Mouse (Mus musculus) heart, embryonic 14.5 days (tissue): ENCODE measurements around the gene Tbc1d5. TPM values are rescaled to one million over a fixed set of nuclear protein-coding genes. Genes with fewer than 3 reads are reported as not detected.

Experiments used
- ATAC-seq: fragments of 200-750 bp; cut with Nextera tagmentation; 2 replicates; pipeline ENCODE4 v1.8.0; 2017; ENCODE audit warnings: low read depth, moderate TSS enrichment; ENCODE audit not compliant: insufficient number of reproducible peaks, insufficient read depth, low FRiP score
- H3K27ac ChIP-seq, 2 experiments: fragments of 200-500 bp in 1 of 2; fragments of 300-500 bp in 1 of 2; sonication (generic) in 1 of 2; replicated peaks in 1 of 2; 2 replicates each; pipeline ENCODE4 v1.5.1; 2012 to 2014; ENCODE audit warnings: low read depth in 2 of 2, low read length in 2 of 2, control low read depth in 1 of 2, mild to moderate bottlenecking in 1 of 2, mixed read lengths in 1 of 2; ENCODE audit not compliant: control insufficient read depth in 1 of 2, insufficient read depth in 1 of 2
- H3K27me3 ChIP-seq: fragments of 300-500 bp; sonication (generic); 2 replicates; pipeline ENCODE4 v1.6.1; 2014; ENCODE audit warnings: mild to moderate bottlenecking, low read length, control low read depth; ENCODE audit not compliant: control insufficient read depth, insufficient read depth
- H3K36me3 ChIP-seq: fragments of 300-500 bp; sonication (generic); 2 replicates; pipeline ENCODE4 v1.6.1; 2014; ENCODE audit warnings: mild to moderate bottlenecking, control low read depth, low read length, mixed read lengths; ENCODE audit not compliant: control insufficient read depth, insufficient read depth
- H3K4me1 ChIP-seq, 2 experiments: fragments of 200-500 bp in 1 of 2; fragments of 300-500 bp in 1 of 2; sonication (generic) in 1 of 2; 2 replicates each; pipeline ENCODE4 v1.6.1; 2012 to 2014; ENCODE audit warnings: low read length in 2 of 2, control low read depth in 1 of 2, mixed read lengths in 1 of 2; ENCODE audit not compliant: control insufficient read depth in 2 of 2, insufficient read depth in 2 of 2
- H3K4me2 ChIP-seq: fragments of 300-500 bp; sonication (generic); 2 replicates; pipeline ENCODE4 v1.6.1; 2014; ENCODE audit warnings: mild to moderate bottlenecking, low read length
- H3K4me3 ChIP-seq, 2 experiments: fragments of 200-500 bp in 1 of 2; fragments of 300-500 bp in 1 of 2; sonication (generic) in 1 of 2; 2 replicates each; pipeline ENCODE4 v1.5.1; 2012 to 2014; ENCODE audit warnings: low read length in 2 of 2, mild to moderate bottlenecking in 2 of 2, control low read depth in 1 of 2, low read depth in 1 of 2, moderate library complexity in 1 of 2; ENCODE audit not compliant: control insufficient read depth in 1 of 2, insufficient read depth in 1 of 2
- H3K9ac ChIP-seq: fragments of 300-500 bp; sonication (generic); 2 replicates; pipeline ENCODE4 v1.6.1; 2014; ENCODE audit warnings: mild to moderate bottlenecking, low read length
- H3K9me3 ChIP-seq: fragments of 300-500 bp; sonication (generic); 2 replicates; pipeline ENCODE4 v1.6.1; 2016; ENCODE audit warnings: low read length, control low read depth; ENCODE audit not compliant: control insufficient read depth
- WGBS: fragments of 180-500 bp; shearing (Covaris S2); extraction: QIAGEN DNeasy Blood & Tissue Kit; methylation state at CpG from one replicate; pipeline ENCODE4 v1.1.7; 2014; 5-methylcytosine and 5-hydroxymethylcytosine counted together
- polyA plus RNA-seq: library from polyadenylated mRNA; unstranded; fragments of >200 nt; fragmentation: Nextera tagmentation; extraction: Ambion mirVana; gene quantifications from 2 replicates; pipeline ENCODE4 v1.2.1, GENCODE M21; 2014

Tbc1d5 gene
- polyA plus RNA-seq, 1 experiment from 2014 or later: 9.6 TPM

DNA sequence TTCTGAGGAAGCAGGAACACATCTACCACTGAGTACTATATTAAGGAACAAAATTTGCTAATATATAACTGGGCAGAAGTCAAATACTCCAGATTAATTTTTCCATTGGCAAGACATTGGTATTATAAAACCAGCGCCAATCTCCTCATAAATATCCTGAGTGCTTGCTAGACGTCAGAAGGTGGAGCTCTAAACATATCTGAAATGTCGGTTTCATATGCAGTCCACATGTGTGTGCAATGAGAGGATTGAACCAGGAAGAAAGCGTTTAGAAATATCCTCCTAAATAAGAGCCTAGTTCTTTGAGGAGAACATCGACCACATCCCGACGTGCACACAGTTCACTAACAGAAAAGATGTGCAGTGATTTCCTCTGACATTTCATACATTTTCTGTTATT lies 305.1 kb downstream of the Tbc1d5 start:
- no peaks in the 10 kb centered on the region for H3K36me3 ChIP-seq
- no peak overlapping the region for H3K4me3 ChIP-seq
- H3K4me2 ChIP-seq: no peak overlapping the region
- no peak for ATAC-seq
- H3K4me1 ChIP-seq: no peaks in the 10 kb centered on the region
- no peaks in the 10 kb centered on the region for H3K9me3 ChIP-seq
- no peak overlapping the region for H3K9ac ChIP-seq
- WGBS: 82% methylated on average over 7 of the region's 7 CpGs
- H3K27ac ChIP-seq: no peak overlapping the region
- H3K27me3 ChIP-seq: no peaks in the 10 kb centered on the region

DNA sequence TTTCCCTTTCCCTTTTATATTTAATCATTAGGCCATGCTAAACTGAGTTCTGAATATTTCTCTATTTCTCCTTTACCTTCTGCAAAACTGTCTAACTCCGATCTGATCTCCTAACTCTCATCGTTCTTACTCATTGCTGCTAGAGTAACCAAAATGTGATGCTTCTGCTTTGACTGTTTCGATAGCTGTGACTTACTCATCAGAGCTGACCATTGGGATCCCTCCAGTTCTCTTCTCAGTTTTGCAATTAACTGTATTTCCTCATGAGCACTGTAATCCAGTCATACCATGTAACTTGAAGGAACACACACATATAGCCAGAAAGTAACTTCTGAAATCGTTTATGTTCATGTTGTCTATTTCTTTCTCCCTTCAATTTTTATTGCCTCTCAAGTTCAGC lies 306.6 kb downstream of the Tbc1d5 start:
- no peak for ATAC-seq
- no peaks in the 10 kb centered on the region for H3K27me3 ChIP-seq
- no peaks in the 10 kb centered on the region for H3K36me3 ChIP-seq
- no peaks in the 10 kb centered on the region for H3K4me1 ChIP-seq
- H3K9me3 ChIP-seq: no peaks in the 10 kb centered on the region
- H3K4me3 ChIP-seq: no peak overlapping the region
- H3K9ac ChIP-seq: no peak overlapping the region
- H3K4me2 ChIP-seq: no peak overlapping the region
- 84% methylated on average over 4 of the region's 4 CpGs for WGBS
- no peak overlapping the region for H3K27ac ChIP-seq

DNA sequence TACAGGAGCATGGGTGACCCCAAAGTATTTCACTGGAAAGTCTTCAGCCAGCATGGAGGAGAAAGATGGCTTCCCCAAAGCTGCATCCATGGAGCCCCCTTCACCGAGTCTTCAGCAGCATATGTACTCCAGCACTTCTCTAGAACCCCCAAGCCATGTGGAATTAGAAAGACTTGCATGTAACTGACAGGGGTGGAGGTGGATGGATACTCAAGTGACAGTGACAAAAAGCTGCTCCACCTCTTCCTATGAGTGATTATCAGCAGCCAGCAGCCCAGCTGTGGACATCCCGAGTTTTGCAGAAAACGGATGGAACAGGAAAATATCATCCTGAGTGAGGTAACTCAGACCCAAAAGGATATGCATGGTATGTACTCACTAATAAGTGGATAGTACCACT lies 311.9 kb downstream of the Tbc1d5 start:
- ATAC-seq: no peak
- Histone ChIP-seq H3K9ac (no peak overlapping the region), H3K4me1 (no peaks in the 10 kb centered on the region), H3K36me3 (no peaks in the 10 kb centered on the region), H3K4me3 (no peak overlapping the region), H3K4me2 (no peak overlapping the region), H3K27me3 (no peaks in the 10 kb centered on the region), H3K9me3 (no peaks in the 10 kb centered on the region), H3K27ac (no peak overlapping the region)
- 47% methylated on average over 3 of the region's 3 CpGs for WGBS

DNA sequence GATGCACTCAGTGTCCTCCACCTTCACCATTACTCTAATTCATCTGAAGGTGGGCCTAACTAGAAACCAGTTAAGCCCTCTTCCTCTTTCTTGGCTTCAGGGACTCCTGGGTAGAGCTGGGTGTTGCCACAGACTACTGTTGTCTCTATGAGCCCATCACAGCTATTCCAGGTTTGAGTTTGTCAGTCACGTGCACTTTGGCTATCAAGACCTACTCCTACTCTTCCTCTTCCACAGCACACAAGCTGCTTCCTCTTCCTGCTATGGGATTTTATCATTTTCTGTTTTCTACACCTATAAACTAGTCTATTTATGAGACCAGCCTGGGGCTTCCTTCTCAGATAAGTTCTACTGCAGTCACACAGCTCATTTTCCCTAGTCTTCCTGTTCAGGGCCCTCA lies 314.4 kb downstream of the Tbc1d5 start:
- no peaks in the 10 kb centered on the region for H3K36me3 ChIP-seq
- 40% methylated on average over 1 of the region's 1 CpGs for WGBS
- no peak overlapping the region for H3K27ac ChIP-seq
- no peak overlapping the region for H3K9ac ChIP-seq
- H3K9me3 ChIP-seq: no peaks in the 10 kb centered on the region
- H3K4me3 ChIP-seq: no peak overlapping the region
- no peaks in the 10 kb centered on the region for H3K27me3 ChIP-seq
- no peak overlapping the region for H3K4me2 ChIP-seq
- no peaks in the 10 kb centered on the region for H3K4me1 ChIP-seq
- ATAC-seq: no peak

DNA sequence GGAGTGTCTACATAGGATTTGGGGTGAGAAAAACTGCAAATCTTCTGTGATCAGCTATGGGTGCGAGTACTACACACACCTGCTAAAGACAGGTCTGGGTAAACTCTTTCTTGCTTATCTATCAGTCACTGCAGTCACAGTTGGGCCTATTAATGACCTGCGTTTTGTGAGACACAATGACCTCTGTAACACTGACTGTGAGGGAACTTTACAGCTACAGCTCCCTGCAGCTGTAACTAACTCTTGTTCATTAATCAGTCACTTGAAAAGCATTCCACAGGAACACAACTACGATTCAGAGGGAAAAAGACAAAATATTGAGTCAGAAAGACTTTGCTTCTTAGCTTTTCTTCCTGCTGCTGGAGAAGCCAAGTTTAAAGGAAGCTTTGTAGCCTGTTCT lies 325.9 kb downstream of the Tbc1d5 start:
- no peak for ATAC-seq
- Histone ChIP-seq H3K27ac (no peak overlapping the region), H3K36me3 (no peaks in the 10 kb centered on the region), H3K27me3 (no peaks in the 10 kb centered on the region), H3K4me1 (no peaks in the 10 kb centered on the region), H3K4me2 (no peak overlapping the region), H3K9ac (no peak overlapping the region), H3K4me3 (no peak overlapping the region), H3K9me3 (no peaks in the 10 kb centered on the region)
- 40% methylated on average over 3 of the region's 3 CpGs for WGBS

DNA sequence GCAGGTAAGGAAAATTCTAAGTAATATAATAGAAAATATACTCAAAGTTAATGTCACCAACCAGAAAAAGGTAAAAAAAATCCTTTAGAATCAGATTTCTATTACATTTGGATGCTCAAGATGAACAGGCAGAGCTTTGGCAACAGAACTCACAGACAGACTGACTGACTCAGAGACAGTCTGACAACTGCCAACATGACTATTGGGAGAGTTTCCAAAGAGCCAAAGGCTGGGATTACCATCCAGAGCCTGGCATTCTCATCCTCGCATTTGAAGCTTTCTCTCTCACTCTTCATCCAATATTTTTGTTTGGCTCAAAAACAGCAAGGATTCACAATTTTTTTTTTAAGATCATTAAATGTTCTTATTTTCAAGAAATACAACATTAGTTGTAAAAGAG lies 327.8 kb downstream of the Tbc1d5 start:
- Histone ChIP-seq H3K9ac (no peak overlapping the region), H3K9me3 (no peaks in the 10 kb centered on the region), H3K4me2 (no peak overlapping the region), H3K4me1 (no peaks in the 10 kb centered on the region), H3K4me3 (no peak overlapping the region), H3K27me3 (no peaks in the 10 kb centered on the region), H3K36me3 (no peaks in the 10 kb centered on the region), H3K27ac (no peak overlapping the region)
- WGBS: 91% methylated on average over 1 of the region's 1 CpGs
- no peak for ATAC-seq

DNA sequence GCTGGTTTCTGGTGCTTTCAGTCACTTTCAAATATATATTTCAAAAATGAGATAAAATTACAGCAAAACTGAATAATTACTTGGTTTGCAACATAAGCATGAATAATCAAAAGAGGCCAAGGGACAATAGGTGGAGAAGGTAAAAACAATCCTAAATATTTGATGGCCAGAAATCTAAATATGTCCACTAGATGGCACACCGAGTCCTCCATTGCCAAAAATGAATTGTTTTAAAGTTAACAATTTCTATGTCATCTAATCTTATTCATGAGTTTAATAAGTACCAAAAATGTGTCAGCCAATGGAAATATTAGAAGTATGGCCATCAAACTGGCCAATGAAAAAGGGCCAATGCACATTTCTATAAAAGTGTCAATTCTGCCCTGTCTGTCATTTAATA lies 365.1 kb downstream of the Tbc1d5 start:
- Histone ChIP-seq H3K9me3 (no peaks in the 10 kb centered on the region), H3K4me1 (no peaks in the 10 kb centered on the region), H3K27me3 (no peaks in the 10 kb centered on the region), H3K4me2 (no peak overlapping the region), H3K4me3 (no peak overlapping the region), H3K27ac (no peak overlapping the region), H3K9ac (no peak overlapping the region), H3K36me3 (no peaks in the 10 kb centered on the region)
- WGBS: 65% methylated on average over 1 of the region's 1 CpGs
- no peak for ATAC-seq

DNA sequence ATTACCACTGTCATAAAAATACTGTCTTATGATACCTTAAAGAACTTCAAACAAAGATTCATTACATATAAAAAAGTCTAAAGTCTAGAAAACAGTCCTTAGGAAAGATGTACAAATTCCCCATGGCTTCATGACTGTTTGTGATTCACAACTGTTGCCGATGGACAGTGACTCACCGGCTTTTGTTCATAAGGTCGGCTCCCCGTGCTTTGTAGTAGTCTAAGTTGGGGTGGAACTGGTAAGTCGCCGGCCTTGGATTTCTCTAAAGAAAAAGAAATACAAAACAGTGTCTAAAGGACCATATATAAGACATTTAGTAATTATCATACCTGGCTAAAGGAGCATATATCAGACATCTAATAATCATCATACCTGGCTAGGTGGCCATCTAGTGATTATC lies 365.6 kb downstream of the Tbc1d5 start:
- Histone ChIP-seq H3K4me2 (no peak overlapping the region), H3K9me3 (no peaks in the 10 kb centered on the region), H3K27me3 (no peaks in the 10 kb centered on the region), H3K36me3 (no peaks in the 10 kb centered on the region), H3K27ac (no peak overlapping the region), H3K4me3 (no peak overlapping the region), H3K4me1 (no peaks in the 10 kb centered on the region), H3K9ac (no peak overlapping the region)
- 80% methylated on average over 6 of the region's 6 CpGs for WGBS
- no peak for ATAC-seq
